In the genomic region with DNA sequence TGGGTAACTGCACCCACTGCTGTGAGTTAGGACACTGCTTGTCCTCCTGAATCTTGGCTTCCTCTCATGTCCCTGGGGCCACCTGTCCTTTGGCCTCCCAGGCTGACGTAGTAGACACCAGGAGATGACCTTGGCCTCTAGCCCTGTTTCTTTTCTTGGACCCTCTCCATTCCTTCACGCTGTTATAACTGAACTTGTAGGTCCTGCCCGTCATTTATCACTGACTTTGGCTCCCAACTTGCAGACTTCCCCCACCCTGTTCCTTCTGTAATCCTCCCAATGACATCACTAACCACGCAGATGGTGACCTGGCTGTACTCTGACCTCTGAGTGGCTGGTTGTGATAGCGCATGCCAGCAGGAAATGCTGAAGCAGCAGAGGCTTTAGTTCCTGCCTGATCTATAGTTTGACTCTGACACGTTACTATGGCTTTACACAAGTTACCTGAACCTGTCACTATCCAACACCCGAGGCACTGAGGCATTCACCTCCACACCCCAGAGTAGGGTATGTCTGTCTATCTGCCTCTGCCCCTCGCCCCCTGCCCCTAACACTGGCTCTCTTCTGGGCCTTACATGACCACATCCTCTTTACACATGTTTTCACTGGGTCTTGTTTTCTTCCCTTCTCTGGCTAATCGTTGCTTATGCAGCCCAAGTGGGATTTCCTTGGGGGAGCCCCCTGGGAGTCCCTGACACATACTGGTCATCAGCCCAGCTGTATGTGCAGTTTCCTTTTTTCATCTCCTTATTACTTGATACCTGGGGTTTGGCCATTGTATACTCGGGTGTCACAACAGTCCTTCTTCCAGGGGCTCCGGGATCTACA, we compare ENCODE assay signal across 14 mouse cellular contexts. TPM values are rescaled to one million over a fixed set of nuclear protein-coding genes. Genes with fewer than 3 reads are reported as not detected.
A peak's percentile ranks its signal among the peaks of the same experiment; 100 is the strongest.
DNase-seq lines count a peak whose midpoint lies in the region; ATAC-seq and TF ChIP-seq lines count a peak whose summit lies in the region.
"Had no signal": no experiment of that assay in that cellular context is flagged by ENCODE, and none has a peak within 500 bp of the region (broad histone marks: within the 10 kb centered on the region; RNA-seq: fewer than 3 reads in every experiment).

No protein-coding gene starts in this region.

- H3K4me3 ChIP-seq in lung, postnatal 0 days (ENCODE audit: low read depth, low read length) = no peak overlapping the region
- no peak overlapping the region for H3K4me3 ChIP-seq in stomach, embryonic 16.5 days (replicated peaks; ENCODE audit: low read length)
- no peak overlapping the region for H3K4me3 ChIP-seq in forebrain, embryonic 14.5 days (ENCODE audit: low read depth, low read length)
- H3K4me3 ChIP-seq: limb, embryonic 12.5 days had no signal

- no peaks in the 10 kb centered on the region for H3K9me3 ChIP-seq in lung, postnatal 0 days (ENCODE audit: low read length)
- H3K9me3 ChIP-seq in stomach, embryonic 16.5 days (replicated peaks; ENCODE audit: control insufficient read depth, low read length) = no peaks in the 10 kb centered on the region
- no peaks in the 10 kb centered on the region for H3K9me3 ChIP-seq in forebrain, embryonic 14.5 days (replicated peaks; ENCODE audit: control insufficient read depth, low read length)
- H3K9me3 ChIP-seq: limb, embryonic 12.5 days had no signal

- no peak for TF ChIP-seq CTCF in lung, postnatal 0 days (IDR thresholded peaks at IDR 0.05)

- H3K9ac ChIP-seq in lung, postnatal 0 days (replicated peaks; ENCODE audit: low read depth) = no peak overlapping the region
- no peak overlapping the region for H3K9ac ChIP-seq in stomach, embryonic 16.5 days (ENCODE audit: low read length)
- H3K9ac ChIP-seq in forebrain, embryonic 14.5 days (ENCODE audit: low read length) = no peak overlapping the region
- H3K9ac ChIP-seq: limb, embryonic 12.5 days had no signal

- no peak overlapping the region for H3K4me2 ChIP-seq in lung, postnatal 0 days (replicated peaks; ENCODE audit: low read depth, low read length)
- no peak overlapping the region for H3K4me2 ChIP-seq in stomach, embryonic 16.5 days (ENCODE audit: low read depth, low read length)
- no peak overlapping the region for H3K4me2 ChIP-seq in forebrain, embryonic 14.5 days (ENCODE audit: low read length)
- H3K4me2 ChIP-seq: limb, embryonic 12.5 days had no signal

- no peaks in the 10 kb centered on the region for H3K4me1 ChIP-seq in lung, postnatal 0 days (ENCODE audit: insufficient read depth, low read depth, low read length)
- no peaks in the 10 kb centered on the region; the same call in 1 of the 2 replicates for H3K4me1 ChIP-seq in stomach, embryonic 16.5 days (ENCODE audit: control insufficient read depth, insufficient read depth, low read length)
- no peaks in the 10 kb centered on the region for H3K4me1 ChIP-seq in forebrain, embryonic 14.5 days (ENCODE audit: control insufficient read depth, insufficient read depth, low read length)
- H3K4me1 ChIP-seq: limb, embryonic 12.5 days had no signal

- TF ChIP-seq EP300 in lung, postnatal 0 days (IDR thresholded peaks at IDR 0.05) = peak; percentile 41; the same call in 1 of the 2 replicates

- peak; percentile 47 for ATAC-seq in lung, postnatal 0 days
- peak; percentile 29; the same call in 1 of the 2 replicates for ATAC-seq in stomach, embryonic 16.5 days (ENCODE audit: insufficient read depth, low FRiP score)
- ATAC-seq in forebrain, embryonic 14.5 days = no peak
- ATAC-seq: hindbrain, embryonic 16.5 days; midbrain, embryonic 16.5 days had no signal

- H3K27me3 ChIP-seq in lung, postnatal 0 days (replicated peaks; ENCODE audit: insufficient read depth, low read length) = no peaks in the 10 kb centered on the region
- H3K27me3 ChIP-seq in stomach, embryonic 16.5 days (ENCODE audit: control insufficient read depth, insufficient read depth, low read length) = no peaks in the 10 kb centered on the region
- no peaks in the 10 kb centered on the region for H3K27me3 ChIP-seq in forebrain, embryonic 14.5 days (replicated peaks; ENCODE audit: control insufficient read depth, insufficient read depth, low read length)

- 53% methylated on average over 11 of the region's 11 CpGs for WGBS in lung, postnatal 0 days
- 51% methylated on average over 11 of the region's 11 CpGs for WGBS in stomach, embryonic 16.5 days
- WGBS in forebrain, embryonic 14.5 days = 84% methylated on average over 11 of the region's 11 CpGs

- H3K36me3 ChIP-seq in lung, postnatal 0 days (ENCODE audit: insufficient read depth, low read length) = no peaks in the 10 kb centered on the region
- H3K36me3 ChIP-seq in stomach, embryonic 16.5 days (ENCODE audit: control insufficient read depth, insufficient read depth, low read length) = no peaks in the 10 kb centered on the region
- H3K36me3 ChIP-seq in forebrain, embryonic 14.5 days (ENCODE audit: control insufficient read depth, insufficient read depth, low read length) = no peaks in the 10 kb centered on the region
- H3K36me3 ChIP-seq: limb, embryonic 12.5 days had no signal

- H3K27ac ChIP-seq in lung, postnatal 0 days (ENCODE audit: low read length) = no peak overlapping the region
- no peak overlapping the region for H3K27ac ChIP-seq in stomach, embryonic 16.5 days (ENCODE audit: low read length)
- no peak overlapping the region for H3K27ac ChIP-seq in forebrain, embryonic 14.5 days (ENCODE audit: low read depth, low read length)
- H3K27ac ChIP-seq: limb, embryonic 12.5 days had no signal

- DNase-seq in lung, postnatal 0 days (ENCODE audit: low spot score) = peak; percentile 37
- DNase-seq in lung, postnatal 14 days = no peak
- DNase-seq in adrenal gland, adult 8-10 months = peak; percentile 70
- peak; percentile 60 for DNase-seq in kidney, postnatal 10 days
- DNase-seq in forebrain, embryonic 14.5 days (ENCODE audit: low spot score) = no peak
- DNase-seq in urinary bladder, adult 18-20 months (ENCODE audit: low spot score in 2 of 2) = no peak
- DNase-seq: cerebellum, adult 2 months; retina, postnatal 1 day had no signal

RNA-seq across cellular contexts. Expression of a gene that starts 2.4 kb away (rescaled TPM):
- polyA plus RNA-seq in lung, postnatal 0 days (2015; fragmentation: Nextera tagmentation; extraction: Ambion mirVana) = 0.61 and 1.3 TPM in 2 replicates
- total RNA-seq in adrenal gland, adult 8-10 months (2022) = 1 to 10 TPM in 3 of 4 experiments, under 1 TPM in 1; 0.97 to 5.8 (median 4.7) TPM
- 2.0 and 3.6 TPM in 2 replicates for polyA plus RNA-seq in stomach, embryonic 16.5 days (2015; fragmentation: Nextera tagmentation; extraction: Ambion mirVana)
- polyA plus RNA-seq in forebrain, embryonic 14.5 days (2014; fragmentation: Nextera tagmentation; extraction: Ambion mirVana) = 0.22 TPM in 1 of 2 replicates, not detected in the other
- polyA plus RNA-seq: limb, embryonic 12.5 days; midbrain, embryonic 16.5 days had no signal

RNA-seq across cellular contexts. Expression of a gene that starts 15.5 kb away (rescaled TPM):
- 0.77 and 0.81 TPM in 2 replicates for polyA plus RNA-seq in lung, postnatal 0 days (2015; fragmentation: Nextera tagmentation; extraction: Ambion mirVana)
- total RNA-seq in adrenal gland, adult 8-10 months (2022) = 10 to 100 TPM in 2 of 4 experiments, 1 to 10 TPM in 2; 6.0 to 34.7 (median 13.4) TPM
- polyA plus RNA-seq in stomach, embryonic 16.5 days (2015; fragmentation: Nextera tagmentation; extraction: Ambion mirVana) = 4.5 and 4.7 TPM in 2 replicates
- polyA plus RNA-seq in forebrain, embryonic 14.5 days (2014; fragmentation: Nextera tagmentation; extraction: Ambion mirVana) = 4.2 and 5.0 TPM in 2 replicates

RNA-seq across cellular contexts. Expression of a gene that starts 26.2 kb away (rescaled TPM):
- polyA plus RNA-seq in lung, postnatal 0 days (2015; fragmentation: Nextera tagmentation; extraction: Ambion mirVana) = 15.2 and 19.2 TPM in 2 replicates
- total RNA-seq in adrenal gland, adult 8-10 months (2022) = not detected
- not detected in 2 replicates for polyA plus RNA-seq in stomach, embryonic 16.5 days (2015; fragmentation: Nextera tagmentation; extraction: Ambion mirVana)
- polyA plus RNA-seq in forebrain, embryonic 14.5 days (2014; fragmentation: Nextera tagmentation; extraction: Ambion mirVana) = not detected in 2 replicates
- polyA plus RNA-seq: cerebellum, adult 2 months; gonadal fat pad, adult 2 months; hindbrain, embryonic 16.5 days; limb, embryonic 12.5 days; midbrain, embryonic 16.5 days had no signal

RNA-seq across cellular contexts. Expression of a gene that starts 38.3 kb away (rescaled TPM):
- 0.26 and 1.2 TPM in 2 replicates for polyA plus RNA-seq in lung, postnatal 0 days (2015; fragmentation: Nextera tagmentation; extraction: Ambion mirVana)
- total RNA-seq in adrenal gland, adult 8-10 months (2022) = 1 to 10 TPM in 2 of 4 experiments, not detected in 2; 1.2 to 1.9 TPM
- 8.2 and 8.7 TPM in 2 replicates for polyA plus RNA-seq in stomach, embryonic 16.5 days (2015; fragmentation: Nextera tagmentation; extraction: Ambion mirVana)
- not detected in 2 replicates for polyA plus RNA-seq in forebrain, embryonic 14.5 days (2014; fragmentation: Nextera tagmentation; extraction: Ambion mirVana)
- polyA plus RNA-seq: cerebellum, adult 2 months; hindbrain, embryonic 16.5 days; limb, embryonic 12.5 days; midbrain, embryonic 16.5 days; thymus, postnatal 0 days had no signal

Comparison
In these comparisons a context has a peak if more than half of its experiments do, and no peak if none do; other contexts are left out.
1. DNase-seq: peak in lung, postnatal 0 days (single experiment), adrenal gland, adult 8-10 months (single experiment) and kidney, postnatal 10 days (single experiment); none in lung, postnatal 14 days (single experiment), forebrain, embryonic 14.5 days (single experiment) and urinary bladder, adult 18-20 months (0 of 2).
2. RNA of a gene that starts 26.2 kb away (polyA plus RNA-seq): 15.2 to 19.2 TPM in lung, postnatal 0 days; not detected in stomach, embryonic 16.5 days and not detected in forebrain, embryonic 14.5 days; every median in the first group is over 10 times any median in the second.